Mouse (Mus musculus): ENCODE measurements around the gene Spata45. TPM values are rescaled to one million over a fixed set of nuclear protein-coding genes. Genes with fewer than 3 reads are reported as not detected.
A peak's percentile ranks its signal among the peaks of the same experiment; 100 is the strongest.
"Not testable (repeated sequence)": the region's sequence is repeated elsewhere in the genome, so short reads cannot be mapped to it uniquely, and the experiment has no call there.

The Spata45 gene
- polyA plus RNA-seq, 1 experiment from 2014 or later = not detected

GRCm38 (mm10) chr1:191008707-191009106, 27.7 kb upstream of the Spata45 start:
- Histone ChIP-seq H3K4me2 (no peak overlapping the region), H3K4me3 (ENCODE audit: low read depth, low read length) (no peak overlapping the region), H3K4me1 (ENCODE audit: insufficient read depth) (no peaks in the 10 kb centered on the region), H3K9me3 (ENCODE audit: low read depth, low read length) (no peaks in the 10 kb centered on the region), H3K9ac (no peak overlapping the region), H3K36me3 (ENCODE audit: insufficient read depth) (peaks cover 53% of the 10 kb centered on the region), H3K27me3 (ENCODE audit: insufficient read depth, low read length) (no peaks in the 10 kb centered on the region), H3K27ac (ENCODE audit: low read depth) (no peak overlapping the region)
- no peak for ATAC-seq (ENCODE audit: insufficient read depth)
- peak; percentile 36 for TF ChIP-seq CTCF (IDR thresholded peaks at IDR 0.05; ENCODE audit: low read depth)
- 95% methylated on average over 5 of the region's 5 CpGs for WGBS
- DNase-seq = no peak

GRCm38 (mm10) chr1:191014271-191014670, 22.2 kb upstream of the Spata45 start:
- Histone ChIP-seq H3K4me3 (ENCODE audit: low read depth, low read length) (no peak overlapping the region), H3K9ac (no peak overlapping the region), H3K4me2 (no peak overlapping the region), H3K27me3 (ENCODE audit: insufficient read depth, low read length) (no peaks in the 10 kb centered on the region), H3K9me3 (ENCODE audit: low read depth, low read length) (no peaks in the 10 kb centered on the region), H3K36me3 (ENCODE audit: insufficient read depth) (peaks cover 41% of the 10 kb centered on the region; the same call in 1 of the 2 replicates), H3K4me1 (ENCODE audit: insufficient read depth) (no peaks in the 10 kb centered on the region), H3K27ac (ENCODE audit: low read depth) (no peak overlapping the region)
- 93% methylated on average over 3 of the region's 3 CpGs for WGBS
- no peak for TF ChIP-seq CTCF (IDR thresholded peaks at IDR 0.05; ENCODE audit: low read depth)
- DNase-seq (no peak), ATAC-seq (ENCODE audit: insufficient read depth) (no peak)

GRCm38 (mm10) chr1:191019803-191020202, 16.6 kb upstream of the Spata45 start:
- H3K4me3 ChIP-seq (ENCODE audit: low read depth, low read length) = no peak overlapping the region
- H3K9me3 ChIP-seq (ENCODE audit: low read depth, low read length) = no peaks in the 10 kb centered on the region
- no peak overlapping the region for H3K27ac ChIP-seq (ENCODE audit: low read depth)
- WGBS = 90% methylated on average over 5 of the region's 5 CpGs
- H3K4me2 ChIP-seq = no peak overlapping the region
- ATAC-seq (ENCODE audit: insufficient read depth) (no peak), DNase-seq (no peak)
- peaks cover 2% of the 10 kb centered on the region for H3K4me1 ChIP-seq (ENCODE audit: insufficient read depth)
- H3K9ac ChIP-seq = no peak overlapping the region
- H3K36me3 ChIP-seq (ENCODE audit: insufficient read depth) = 0 out of 2 replicates have a peak, but pooled peaks cover 13% of the 10 kb centered on the region
- H3K27me3 ChIP-seq (ENCODE audit: insufficient read depth, low read length) = no peaks in the 10 kb centered on the region
- no peak for TF ChIP-seq CTCF (IDR thresholded peaks at IDR 0.05; ENCODE audit: low read depth)

GRCm38 (mm10) chr1:191020217-191020924, 16.1 kb upstream of the Spata45 start:
- DNase-seq (no peak), ATAC-seq (ENCODE audit: insufficient read depth) (no peak)
- Histone ChIP-seq H3K4me3 (ENCODE audit: low read depth, low read length) (no peak overlapping the region), H3K4me2 (no peak overlapping the region), H3K27me3 (ENCODE audit: insufficient read depth, low read length) (no peaks in the 10 kb centered on the region), H3K4me1 (ENCODE audit: insufficient read depth) (peaks cover 8% of the 10 kb centered on the region), H3K36me3 (ENCODE audit: insufficient read depth) (0 out of 2 replicates have a peak, but pooled peaks cover 7% of the 10 kb centered on the region), H3K27ac (ENCODE audit: low read depth) (no peak overlapping the region), H3K9ac (no peak overlapping the region), H3K9me3 (ENCODE audit: low read depth, low read length) (no peaks in the 10 kb centered on the region)
- WGBS = 85% methylated on average over 3 of the region's 3 CpGs
- no peak for TF ChIP-seq CTCF (IDR thresholded peaks at IDR 0.05; ENCODE audit: low read depth)

GRCm38 (mm10) chr1:191021016-191021415, 15.4 kb upstream of the Spata45 start:
- Histone ChIP-seq H3K27ac (ENCODE audit: low read depth) (no peak overlapping the region), H3K9me3 (ENCODE audit: low read depth, low read length) (no peaks in the 10 kb centered on the region), H3K4me3 (ENCODE audit: low read depth, low read length) (no peak overlapping the region), H3K36me3 (ENCODE audit: insufficient read depth) (0 out of 2 replicates have a peak, but pooled peaks cover 7% of the 10 kb centered on the region), H3K9ac (no peak overlapping the region), H3K27me3 (ENCODE audit: insufficient read depth, low read length) (no peaks in the 10 kb centered on the region), H3K4me2 (no peak overlapping the region), H3K4me1 (ENCODE audit: insufficient read depth) (peaks cover 8% of the 10 kb centered on the region)
- DNase-seq (no peak), ATAC-seq (ENCODE audit: insufficient read depth) (no peak)
- WGBS = 88% methylated on average over 7 of the region's 7 CpGs
- TF ChIP-seq CTCF (IDR thresholded peaks at IDR 0.05; ENCODE audit: low read depth) = no peak

- 70% methylated on average over 2 of the region's 2 CpGs for WGBS
- no peak for TF ChIP-seq CTCF (IDR thresholded peaks at IDR 0.05; ENCODE audit: low read depth)
- H3K9ac ChIP-seq = no peak overlapping the region
- peaks cover 8% of the 10 kb centered on the region for H3K4me1 ChIP-seq (ENCODE audit: insufficient read depth)
- ATAC-seq (ENCODE audit: insufficient read depth) = no peak
- no peak overlapping the region for H3K27ac ChIP-seq (ENCODE audit: low read depth)
- DNase-seq = peak; percentile 11
- H3K27me3 ChIP-seq (ENCODE audit: insufficient read depth, low read length) = no peaks in the 10 kb centered on the region
- no peak overlapping the region for H3K4me3 ChIP-seq (ENCODE audit: low read depth, low read length)
- no peaks in the 10 kb centered on the region for H3K9me3 ChIP-seq (ENCODE audit: low read depth, low read length)
- 0 out of 2 replicates have a peak, but pooled peaks cover 7% of the 10 kb centered on the region for H3K36me3 ChIP-seq (ENCODE audit: insufficient read depth)
- no peak overlapping the region for H3K4me2 ChIP-seq
Observed at GRCm38 (mm10) chr1:191023140-191023539, 13.3 kb upstream of the Spata45 start.

- H3K27me3 ChIP-seq (ENCODE audit: insufficient read depth, low read length); H3K4me3 ChIP-seq (ENCODE audit: low read depth, low read length); H3K9ac ChIP-seq; H3K27ac ChIP-seq (ENCODE audit: low read depth); H3K4me1 ChIP-seq (ENCODE audit: insufficient read depth); H3K4me2 ChIP-seq; H3K9me3 ChIP-seq (ENCODE audit: low read depth, low read length); H3K36me3 ChIP-seq (ENCODE audit: insufficient read depth); DNase-seq; ATAC-seq (ENCODE audit: insufficient read depth): not testable (repeated sequence)
- 89% methylated on average over 5 of the region's 6 CpGs for WGBS
Observed at GRCm38 (mm10) chr1:191023806-191024205, 12.6 kb upstream of the Spata45 start.
